In genomic region chr17:73233975-73234374, GRCm38 (mm10) we compare ENCODE assay signal across 34 mouse cellular contexts.
"Had no signal": no experiment of that assay in that cellular context is flagged by ENCODE, and none has a peak within 500 bp of the region (broad histone marks: within the 10 kb centered on the region; RNA-seq: fewer than 3 reads in every experiment).

No protein-coding gene starts in this region.

- H3K27me3 ChIP-seq: heart, embryonic 12.5 days; heart, embryonic 13.5 days; heart, embryonic 15.5 days; hindbrain, embryonic 12.5 days; hindbrain, embryonic 13.5 days; hindbrain, embryonic 15.5 days; intestine, embryonic 15.5 days; kidney, embryonic 15.5 days had no signal

- DNase-seq: heart, postnatal 10 days; heart, postnatal 36 days; heart, postnatal 4 days; kidney, adult 11 months; kidney, adult 18-20 months; kidney, adult 2 months; kidney, adult 8-10 months; kidney, adult 9 months; kidney, postnatal 10 days; kidney, postnatal 14 days; kidney, postnatal 25 days; kidney, postnatal 36 days; kidney, postnatal 4 days; layer of hippocampus, adult 9-11 months; layer of hippocampus, postnatal 36 days had no signal

- H3K27ac ChIP-seq: heart, embryonic 10.5 days; heart, embryonic 13.5 days; heart, embryonic 15.5 days; hindbrain, embryonic 10.5 days; hindbrain, embryonic 12.5 days; hindbrain, embryonic 13.5 days; hindbrain, embryonic 14.5 days; hindbrain, embryonic 15.5 days; hindbrain, postnatal 0 days; intestine, embryonic 15.5 days; kidney, embryonic 15.5 days; kidney, postnatal 0 days; layer of hippocampus, adult 2 months; left cerebral cortex, adult 2 months had no signal

- H3K4me1 ChIP-seq: hindbrain, embryonic 12.5 days; hindbrain, embryonic 13.5 days; kidney, embryonic 15.5 days had no signal

- H3K36me3 ChIP-seq: heart, embryonic 12.5 days; heart, embryonic 15.5 days; hindbrain, embryonic 10.5 days; hindbrain, embryonic 12.5 days; hindbrain, embryonic 13.5 days; hindbrain, embryonic 15.5 days; intestine, embryonic 15.5 days; kidney, embryonic 15.5 days had no signal

- ATAC-seq: hindbrain, embryonic 16.5 days; hindbrain, postnatal 0 days; inflammation-experienced regulatory T-cells, adult 6 months; intestine, embryonic 15.5 days; intestine, embryonic 16.5 days; intestine, postnatal 0 days had no signal

- H3K4me3 ChIP-seq: heart, embryonic 10.5 days; heart, embryonic 12.5 days; heart, embryonic 13.5 days; heart, embryonic 15.5 days; hindbrain, embryonic 10.5 days; hindbrain, embryonic 12.5 days; hindbrain, embryonic 13.5 days; hindbrain, embryonic 15.5 days; intestine, embryonic 15.5 days; kidney, embryonic 15.5 days; layer of hippocampus, adult 2 months; left cerebral cortex, adult 2 months had no signal

- H3K9ac ChIP-seq: heart, embryonic 12.5 days; heart, embryonic 13.5 days; heart, embryonic 15.5 days; hindbrain, embryonic 12.5 days; hindbrain, embryonic 13.5 days; hindbrain, embryonic 14.5 days; hindbrain, embryonic 15.5 days; intestine, embryonic 15.5 days; kidney, embryonic 15.5 days had no signal
